Mouse (Mus musculus): ENCODE measurements around the gene Ehd1.
A peak's percentile ranks its signal among the peaks of the same experiment; 100 is the strongest.
"Not testable (repeated sequence)": the region's sequence is repeated elsewhere in the genome, so short reads cannot be mapped to it uniquely, and the experiment has no call there.

Ehd1 gene

GRCm38 (mm10) chr19:6279481-6280144 lies 3.1 kb downstream of the Ehd1 start:
- peak; percentile 21 for DNase-seq (ENCODE audit: low read depth)

- DNase-seq (ENCODE audit: low read depth): no peak
These were observed 4.0 kb downstream of the Ehd1 start for GRCm38 (mm10) chr19:6280554-6280953.

GRCm38 (mm10) chr19:6281122-6282020 lies 4.8 kb downstream of the Ehd1 start:
- DNase-seq (ENCODE audit: low read depth): no peak

GRCm38 (mm10) chr19:6283001-6283400 lies 6.5 kb downstream of the Ehd1 start:
- DNase-seq (ENCODE audit: low read depth): no peak

GRCm38 (mm10) chr19:6284502-6284901 lies 8.0 kb downstream of the Ehd1 start:
- DNase-seq (ENCODE audit: low read depth): no peak

GRCm38 (mm10) chr19:6285226-6285625 lies 8.7 kb downstream of the Ehd1 start:
- DNase-seq (ENCODE audit: low read depth): no peak

GRCm38 (mm10) chr19:6285632-6286433 lies 9.3 kb downstream of the Ehd1 start:
- no peak for DNase-seq (ENCODE audit: low read depth)

- DNase-seq (ENCODE audit: low read depth): no peak
These were observed 10.2 kb downstream of the Ehd1 start for GRCm38 (mm10) chr19:6286434-6287401.

GRCm38 (mm10) chr19:6288236-6288894 lies 11.8 kb downstream of the Ehd1 start:
- no peak for DNase-seq (ENCODE audit: low read depth)

- DNase-seq (ENCODE audit: low read depth): no peak
These were observed 13.2 kb downstream of the Ehd1 start for GRCm38 (mm10) chr19:6289696-6290238.

- not testable (repeated sequence) for DNase-seq (ENCODE audit: low read depth)
These were observed 14.2 kb downstream of the Ehd1 start for GRCm38 (mm10) chr19:6290720-6291116.

- no peak for DNase-seq (ENCODE audit: low read depth)
These were observed 14.7 kb downstream of the Ehd1 start for GRCm38 (mm10) chr19:6291117-6291781.

- no peak for DNase-seq (ENCODE audit: low read depth)
These were observed 15.7 kb downstream of the Ehd1 start for GRCm38 (mm10) chr19:6292262-6292661.

- no peak for DNase-seq (ENCODE audit: low read depth)
These were observed 17.8 kb downstream of the Ehd1 start for GRCm38 (mm10) chr19:6294301-6294700.

- DNase-seq (ENCODE audit: low read depth): peak; percentile 71
These were observed 20.2 kb downstream of the Ehd1 start for GRCm38 (mm10) chr19:6296551-6297210.

- DNase-seq (ENCODE audit: low read depth): peak; percentile 88
These were observed 21.1 kb downstream of the Ehd1 start for GRCm38 (mm10) chr19:6297641-6298040.

- DNase-seq (ENCODE audit: low read depth): no peak
These were observed 22.5 kb downstream of the Ehd1 start for GRCm38 (mm10) chr19:6299003-6299402.

GRCm38 (mm10) chr19:6299450-6300267 lies 23.1 kb downstream of the Ehd1 start:
- no peak for DNase-seq (ENCODE audit: low read depth)

Data from NIH3T3 (cell line).